Mouse (Mus musculus) heart, postnatal 36 days (tissue): ENCODE results near the gene U2af2. TPM values are rescaled to one million over a fixed set of nuclear protein-coding genes. Genes with fewer than 3 reads are reported as not detected.
"Not testable (repeated sequence)": the region's sequence is repeated elsewhere in the genome, so short reads cannot be mapped to it uniquely, and the experiment has no call there.

ENCODE experiments used
- DNase-seq, 2 experiments: peaks; one replicate each; pipeline ENCODE4 v3.0.0; 2021 to 2022
- intact Hi-C: fragments of 180-260 bp; cut with DNase I; formaldehyde crosslinking; loops from one replicate; pipeline ENCODE4 v1.15.1; 2025
- total RNA-seq, 2 experiments: library from RNA; stranded (reverse); gene quantifications; 2 replicates each; pipeline ENCODE4 v1.2.3; 2021

Gene U2af2
- total RNA-seq, 2 experiments from 2014 or later = 62.4 to 70.8 TPM

DNA sequence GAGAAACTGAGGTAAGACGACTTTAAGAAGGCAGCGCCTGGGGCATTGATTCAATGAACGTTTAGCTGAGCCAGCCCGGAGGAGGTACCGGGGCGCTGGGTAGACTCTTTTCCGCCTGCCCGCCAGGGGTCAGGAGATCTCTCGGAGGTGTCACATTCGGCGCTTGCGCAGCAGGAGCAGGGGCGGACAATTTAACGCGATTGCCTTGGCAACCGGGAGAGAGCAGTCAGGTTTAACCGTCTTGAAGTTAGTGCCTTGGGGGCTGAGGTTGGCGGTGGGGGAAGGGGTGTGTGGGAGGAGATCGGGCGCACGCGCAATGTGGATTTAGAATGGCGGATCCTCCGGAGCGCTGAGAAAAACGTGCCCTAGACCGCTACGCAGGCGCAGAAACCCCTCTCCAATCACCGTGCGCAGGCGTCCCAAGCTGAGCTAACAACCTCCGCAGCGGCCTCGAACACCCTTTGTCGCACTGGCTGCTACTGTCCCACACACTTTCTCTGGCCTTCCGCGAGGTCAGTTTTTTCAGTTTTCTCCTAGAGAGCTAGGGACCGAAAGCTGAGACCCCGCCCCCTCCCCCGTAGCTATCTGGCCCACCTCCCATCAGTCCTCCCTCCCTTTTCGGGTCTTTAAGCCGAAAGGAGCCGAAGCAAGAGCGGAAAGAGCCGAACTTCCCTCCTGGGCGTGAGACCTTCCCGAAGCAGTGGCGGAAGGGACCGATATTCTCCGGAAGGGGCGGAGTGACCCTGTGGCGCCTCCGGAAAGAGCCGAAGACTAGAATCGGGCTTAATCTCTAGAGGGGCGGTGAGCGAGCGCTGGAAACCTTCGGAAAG is 784 bp upstream of the U2af2 start:
- DNase-seq = peak; percentile 98 to 99
- intact Hi-C loops = loop anchor here (2.0 to 10.0 kb wide), 3 partner anchors 44 to 566 kb away; partner anchors contain the start of gene Rasl2-9

DNA sequence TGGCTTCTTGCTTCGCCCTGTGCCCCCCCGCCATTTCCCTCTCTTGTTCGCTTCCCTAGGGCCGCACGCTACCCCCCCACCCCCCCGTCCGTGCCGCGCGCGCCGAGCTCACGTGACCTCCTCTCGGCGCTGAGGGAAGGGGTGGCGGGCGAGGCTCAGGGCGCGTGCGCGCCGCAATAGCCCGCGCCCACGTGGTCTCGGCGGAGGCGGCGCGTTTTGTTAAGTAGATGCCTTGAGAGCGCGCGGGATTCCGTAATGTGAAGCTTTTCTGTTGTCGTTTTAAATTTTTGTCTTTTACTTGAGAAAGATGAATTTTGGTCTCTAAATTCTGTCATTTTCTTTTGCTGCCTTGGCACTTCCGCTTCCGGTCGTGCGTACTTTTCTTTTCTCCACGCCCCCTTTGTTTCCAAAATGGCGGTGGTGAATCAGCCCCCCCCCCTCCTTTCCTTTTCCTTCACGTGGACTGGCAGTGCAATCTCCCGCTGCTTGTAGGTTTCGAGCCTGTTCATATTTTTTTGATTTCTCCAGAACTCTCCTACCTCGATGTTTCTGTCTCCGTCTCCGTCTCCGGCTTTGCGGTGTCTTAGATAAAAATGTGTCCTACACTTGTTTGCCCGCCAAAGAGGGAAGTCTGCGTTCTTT is 538 bp downstream of the U2af2 start:
- no peak for DNase-seq
- intact Hi-C loops = loop anchor here (1.0 to 10.0 kb wide), 3 partner anchors 15 to 568 kb away; partner anchors contain the start of gene Rasl2-9

DNA sequence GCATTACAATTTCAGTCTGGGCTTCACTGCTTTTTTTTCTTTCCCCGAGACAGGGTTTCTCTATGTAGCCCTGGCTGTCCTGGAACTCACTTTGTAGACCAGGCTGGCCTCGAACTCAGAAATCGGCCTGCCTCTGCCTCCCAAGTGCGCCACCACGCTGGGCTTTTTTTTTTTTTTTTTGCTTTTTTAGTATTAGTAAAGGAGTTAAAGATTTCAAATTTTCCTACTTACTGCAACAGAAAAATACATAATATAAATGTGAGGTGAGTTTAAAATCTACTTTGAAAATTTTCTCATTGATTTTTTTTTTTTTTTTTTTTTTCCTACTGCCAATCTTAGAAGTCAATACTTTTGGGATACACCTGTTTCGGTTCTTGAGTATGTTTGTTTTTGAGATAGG is 2.9 kb downstream of the U2af2 start:
- no peak for DNase-seq
- intact Hi-C loops = loop anchor here (5.0 to 10.0 kb wide), 2 partner anchors 62 to 570 kb away; partner anchors contain the start of gene Rasl2-9

DNA sequence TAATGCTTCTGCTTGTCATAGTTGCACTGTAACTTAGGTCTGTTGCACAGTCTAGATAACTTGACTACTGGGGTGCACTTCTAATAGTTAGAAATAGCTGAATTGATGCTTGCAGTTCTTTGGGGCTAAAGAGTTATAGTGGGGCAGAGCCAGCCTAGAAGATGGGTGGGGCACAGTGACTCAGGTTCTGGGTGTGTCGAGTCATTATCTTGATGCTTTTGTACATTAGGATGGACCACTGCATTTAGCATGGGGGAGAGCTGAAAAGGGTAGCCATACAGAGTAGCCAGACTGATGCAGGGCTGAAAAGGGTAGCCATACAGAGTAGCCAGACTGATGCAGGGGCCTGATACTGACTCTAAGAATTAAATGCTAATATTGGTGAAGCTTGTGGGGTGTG is 11.6 kb downstream of the U2af2 start:
- intact Hi-C loops = no loop called here
- no peak for DNase-seq

DNA sequence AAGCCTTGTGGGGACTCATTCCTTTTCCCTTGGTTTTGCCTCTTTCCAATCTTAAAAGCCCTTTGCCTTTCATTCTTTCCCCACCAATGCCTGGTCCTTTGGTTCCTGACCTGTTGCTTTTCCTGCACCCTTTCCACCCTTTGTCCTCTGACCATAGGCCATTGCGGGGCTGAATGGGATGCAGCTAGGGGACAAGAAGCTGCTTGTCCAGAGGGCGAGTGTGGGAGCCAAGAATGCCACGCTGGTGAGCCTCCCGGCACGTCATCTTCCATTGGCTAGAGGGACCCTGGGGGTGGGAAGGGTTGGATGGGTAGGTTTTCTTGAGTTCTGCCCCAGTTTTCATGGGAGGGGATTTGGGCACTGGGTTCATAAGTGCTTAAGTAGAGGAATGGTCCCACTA is 13.0 kb downstream of the U2af2 start:
- DNase-seq = no peak
- intact Hi-C loops = no loop called here

DNA sequence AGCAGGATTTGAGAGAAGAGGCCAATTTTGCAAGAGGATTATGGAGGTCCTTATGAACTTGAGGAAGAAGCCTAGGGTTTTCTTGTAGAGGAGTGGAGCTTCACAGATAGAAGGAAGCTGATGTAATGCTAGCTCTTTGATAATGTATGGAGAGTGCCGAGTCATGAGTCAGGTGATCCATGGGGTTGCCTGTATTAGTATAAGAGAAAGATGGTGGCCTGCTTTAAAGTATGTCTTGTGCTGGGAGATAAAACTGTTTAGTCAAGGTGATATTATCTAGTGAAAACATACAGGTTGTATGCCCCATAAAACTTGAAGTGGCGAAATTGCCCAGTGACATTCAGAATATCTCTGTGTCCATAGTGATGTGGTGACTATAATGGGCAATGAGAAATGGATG is 15.0 kb downstream of the U2af2 start:
- no peak for DNase-seq
- intact Hi-C loops = loop anchor here (1.0 kb wide), 1 partner anchor 14 kb away; no protein-coding TSS in a partner anchor

DNA sequence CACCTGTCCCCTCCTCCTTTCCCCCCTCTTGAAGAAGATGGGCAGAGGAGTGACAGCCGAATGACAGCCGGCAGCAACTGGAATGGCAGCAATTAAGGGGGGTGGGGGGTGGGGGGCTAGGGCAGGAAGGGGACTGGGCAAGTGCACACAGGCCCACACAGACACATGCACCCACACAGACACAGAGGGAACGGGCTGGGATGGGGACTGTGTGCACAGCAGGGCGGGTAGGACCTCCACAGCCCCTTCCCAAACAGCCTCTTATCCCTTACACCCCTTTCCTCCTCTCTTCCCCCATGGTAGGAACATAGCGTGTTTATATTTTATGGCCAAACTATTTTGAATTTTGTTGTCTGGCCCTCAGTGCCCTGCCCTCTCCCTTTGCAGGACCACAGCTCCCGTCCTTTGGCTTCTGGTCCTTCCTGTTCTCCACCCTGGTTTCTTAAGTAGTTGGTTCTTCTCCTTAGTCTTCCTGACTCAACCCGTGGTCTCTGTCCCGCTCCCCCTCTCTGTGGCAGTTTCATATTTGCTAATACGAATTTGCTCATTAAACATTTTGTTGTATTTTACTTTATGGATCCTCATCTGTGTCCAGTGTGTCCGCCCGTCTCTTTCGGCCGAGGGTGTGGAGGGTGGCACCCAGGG is 17.5 kb downstream of the U2af2 start:
- DNase-seq = not testable (repeated sequence)
- intact Hi-C loops = loop anchor here (5.0 kb wide), 1 partner anchor 48 kb away; the partner anchor contains the start of gene Rasl2-9

DNA sequence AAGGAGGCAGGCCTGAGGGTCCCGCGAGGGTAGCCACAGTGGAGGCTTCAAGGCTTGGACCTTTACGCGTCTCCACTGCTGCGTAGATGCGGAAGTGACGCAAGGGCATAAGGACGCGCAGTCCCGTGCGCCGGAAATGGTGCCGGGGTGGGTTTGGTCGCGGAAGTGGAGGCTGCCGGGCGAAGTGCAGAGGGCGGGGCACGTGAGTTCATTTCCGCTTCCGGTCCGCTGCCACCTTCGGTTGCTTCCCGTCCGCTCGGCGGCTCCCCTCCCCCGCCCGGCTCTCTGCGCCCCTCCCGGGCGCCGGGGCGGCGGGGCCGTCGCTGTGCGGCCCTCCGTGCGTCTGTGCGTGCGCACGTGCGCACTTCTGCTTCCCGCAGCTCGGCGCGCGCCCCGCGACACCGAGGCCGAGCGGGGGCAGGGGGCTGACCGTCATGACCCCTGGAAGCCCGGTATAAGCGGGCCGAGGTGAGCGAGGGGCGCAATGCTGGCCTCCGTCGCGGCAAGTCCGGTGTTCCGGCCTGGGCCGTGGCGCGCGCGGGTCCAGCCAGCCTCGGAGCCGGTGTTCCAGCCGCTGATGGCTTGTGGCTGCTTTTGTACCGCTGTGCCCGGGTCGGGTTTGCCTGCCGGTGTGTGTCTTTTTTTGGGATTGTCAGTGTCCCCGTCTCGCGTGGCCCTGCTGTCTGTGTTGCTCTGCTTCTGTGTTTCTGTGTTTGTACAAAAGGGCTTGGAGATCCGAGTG is 18.2 kb downstream of the U2af2 start, which contains the start of gene Epn1:
Gene Epn1 (plus strand): TSS at position 226 of the 742 bp plus-strand sequence.
- intact Hi-C loops = loop anchor here (5.0 kb wide), 1 partner anchor 47 kb away; the partner anchor contains the start of gene Rasl2-9
- peak; percentile 95 to 97 for DNase-seq

DNA sequence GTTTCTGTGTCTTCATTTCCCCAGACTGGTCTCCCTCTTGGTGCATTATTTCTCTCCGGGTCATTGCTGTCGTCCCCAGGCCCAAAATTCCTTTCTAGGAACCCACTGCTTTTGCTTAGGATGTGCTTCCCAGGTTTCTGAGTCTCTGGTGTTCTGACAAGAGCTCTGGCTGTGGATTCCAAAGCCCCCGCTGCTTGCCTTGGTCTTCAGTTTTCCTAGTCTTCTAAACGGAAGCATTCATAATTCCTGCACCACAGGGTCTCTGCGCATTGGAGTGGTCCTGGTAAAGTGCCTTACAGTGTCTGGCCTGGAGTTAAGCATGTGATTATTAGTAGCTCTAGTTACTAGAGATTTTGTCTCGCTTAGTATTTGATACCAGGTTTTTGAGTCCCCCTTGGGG is 18.9 kb downstream of the U2af2 start:
- intact Hi-C loops = loop anchor here (5.0 kb wide), 1 partner anchor 46 kb away; the partner anchor contains the start of gene Rasl2-9
- DNase-seq = no peak

DNA sequence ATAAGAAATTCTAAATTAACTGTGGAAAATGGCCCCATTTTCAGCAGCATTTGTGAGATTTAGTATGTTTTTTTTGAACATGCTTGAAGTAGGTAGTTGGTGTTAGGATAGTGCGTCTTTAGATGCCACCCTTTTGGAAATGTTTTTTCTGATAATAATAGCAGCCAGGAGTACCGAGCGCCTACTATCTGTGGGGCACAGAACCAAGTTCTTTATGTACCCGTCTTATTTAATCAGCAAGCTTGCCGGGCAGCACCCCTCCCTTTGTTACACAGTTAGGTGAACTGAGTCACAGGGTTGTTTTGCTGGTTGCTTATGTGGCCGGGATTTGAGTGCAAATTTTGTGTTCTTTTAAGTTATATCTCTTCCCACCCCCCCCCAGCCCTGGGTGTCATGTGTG is 19.3 kb downstream of the U2af2 start:
- intact Hi-C loops = loop anchor here (5.0 kb wide), 1 partner anchor 46 kb away; the partner anchor contains the start of gene Rasl2-9
- no peak for DNase-seq

DNA sequence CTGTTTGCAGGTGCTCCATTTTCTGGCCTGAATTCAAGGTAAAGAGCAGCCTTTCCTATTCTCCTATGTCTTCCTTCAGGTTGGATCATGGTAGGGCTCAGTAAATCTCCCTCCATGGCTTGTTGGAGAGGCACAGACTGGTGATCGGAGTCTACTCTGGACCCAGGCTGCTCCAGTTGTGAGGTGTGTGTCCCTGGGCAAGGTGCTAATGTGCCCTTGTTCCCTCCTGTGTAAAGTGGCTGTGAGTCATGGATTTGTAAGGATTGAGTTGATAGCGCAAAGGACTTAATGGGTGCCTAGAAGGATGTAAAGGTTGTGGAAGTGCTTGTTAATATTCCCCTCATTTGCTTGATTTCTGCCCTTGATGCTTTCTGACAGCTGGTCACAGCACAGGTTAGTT is 20.0 kb downstream of the U2af2 start:
- intact Hi-C loops = loop anchor here (5.0 kb wide), 1 partner anchor 45 kb away; the partner anchor contains the start of gene Rasl2-9
- no peak for DNase-seq

DNA sequence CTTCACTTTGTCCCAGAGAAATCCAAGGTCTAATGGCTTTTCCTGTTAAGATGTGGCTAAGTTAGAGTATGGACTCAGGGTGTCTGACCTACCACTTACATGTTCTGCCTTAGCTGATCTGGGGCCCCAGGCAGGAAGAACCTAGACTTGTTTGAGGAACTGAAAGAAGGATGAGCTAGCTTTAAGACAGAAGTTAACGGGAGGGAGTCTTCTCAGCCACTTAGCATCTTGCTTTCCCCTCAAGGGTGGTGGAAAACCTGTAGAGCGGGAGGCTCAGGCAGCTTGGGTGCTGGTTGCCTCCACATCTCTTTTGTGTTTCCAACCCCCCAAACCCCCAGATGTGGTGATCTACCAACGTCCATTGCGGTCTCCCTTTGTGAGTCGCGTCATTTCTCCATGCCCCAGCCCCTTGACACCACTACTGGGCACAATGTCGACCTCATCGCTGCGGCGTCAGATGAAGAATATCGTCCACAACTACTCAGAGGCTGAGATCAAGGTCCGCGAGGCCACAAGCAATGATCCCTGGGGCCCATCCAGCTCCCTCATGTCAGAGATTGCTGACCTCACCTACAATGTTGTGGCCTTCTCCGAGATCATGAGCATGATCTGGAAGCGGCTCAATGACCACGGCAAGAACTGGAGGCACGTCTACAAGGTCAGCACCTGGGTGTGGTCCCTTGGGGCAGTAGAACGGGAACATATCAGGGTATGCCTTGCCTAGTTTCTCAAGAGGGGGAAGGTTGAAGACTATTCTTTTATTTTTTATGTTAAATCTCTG is 21.6 kb downstream of the U2af2 start:
- DNase-seq = no peak
- intact Hi-C loops = loop anchor here (5.0 kb wide), 1 partner anchor 44 kb away; the partner anchor contains the start of gene Rasl2-9

DNA sequence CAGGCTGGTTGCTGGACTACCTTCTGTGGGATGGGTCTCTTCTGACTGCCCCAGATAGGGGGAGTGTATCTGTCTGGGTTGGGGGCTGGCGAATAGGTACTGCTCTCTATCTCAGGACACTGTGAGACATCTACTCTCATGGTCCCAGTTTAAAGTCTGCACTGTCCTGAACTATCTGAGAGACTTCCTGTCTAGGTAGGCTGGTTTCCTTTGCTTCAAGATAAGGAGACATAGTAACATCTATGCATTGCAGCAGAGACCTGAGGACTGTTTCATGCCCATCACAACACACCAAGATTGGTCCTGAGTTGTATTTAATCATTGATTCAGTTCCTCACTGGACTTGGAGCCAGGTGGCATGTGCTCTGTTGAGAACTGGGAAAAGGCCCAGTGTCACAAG is 23.6 kb downstream of the U2af2 start:
- DNase-seq = no peak
- intact Hi-C loops = no loop called here

DNA sequence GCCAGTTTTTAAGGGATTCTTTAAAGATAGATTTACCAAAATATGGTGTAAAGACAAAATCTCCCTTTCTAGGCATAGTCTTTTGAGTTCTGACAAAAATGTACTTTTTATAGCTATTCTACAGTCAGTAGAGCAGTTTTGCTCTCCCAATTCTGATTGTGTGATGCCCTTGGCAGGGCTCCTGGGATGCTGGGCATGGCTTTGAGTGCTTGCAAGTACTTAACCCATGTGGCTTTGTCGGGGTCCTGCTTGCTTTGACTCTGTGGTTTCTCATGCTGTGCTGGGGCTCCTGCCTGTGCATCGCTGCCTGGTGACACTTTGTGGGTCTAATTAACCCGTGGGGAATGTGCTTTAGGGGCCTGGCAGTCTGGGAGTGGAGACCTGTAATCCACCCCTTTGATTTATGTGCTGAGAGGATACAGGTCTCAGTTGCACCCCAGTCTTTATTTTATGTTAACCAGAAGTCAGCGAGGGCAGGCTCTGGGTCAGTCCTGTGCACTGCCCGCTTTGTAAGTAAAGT is 25.0 kb downstream of the U2af2 start:
- intact Hi-C loops = no loop called here

DNA sequence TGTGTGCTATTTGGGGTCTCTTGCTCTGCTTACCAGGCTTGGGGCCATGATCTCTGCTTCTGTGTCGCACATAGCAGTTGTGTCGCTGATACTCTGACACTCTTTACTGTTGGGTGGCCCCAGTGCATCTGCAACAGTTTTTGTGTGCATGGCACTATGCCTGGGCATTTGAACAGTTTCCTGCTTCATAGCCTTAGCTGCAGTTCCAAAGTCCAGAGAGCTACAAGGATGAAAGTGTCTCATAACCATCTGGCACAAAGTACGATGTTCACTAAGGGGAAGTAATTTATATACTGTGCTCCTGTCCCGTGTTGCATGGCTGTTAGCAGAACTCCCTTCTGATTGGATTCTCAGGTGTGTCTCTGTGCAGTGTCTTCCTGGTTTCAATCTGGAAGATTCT is 25.9 kb downstream of the U2af2 start:
- no peak for DNase-seq
- intact Hi-C loops = no loop called here

More for the DNA sequence above, 25.0 kb downstream of the U2af2 start:
- DNase-seq = peak in 1 of 2 experiments; percentile 17

DNA sequence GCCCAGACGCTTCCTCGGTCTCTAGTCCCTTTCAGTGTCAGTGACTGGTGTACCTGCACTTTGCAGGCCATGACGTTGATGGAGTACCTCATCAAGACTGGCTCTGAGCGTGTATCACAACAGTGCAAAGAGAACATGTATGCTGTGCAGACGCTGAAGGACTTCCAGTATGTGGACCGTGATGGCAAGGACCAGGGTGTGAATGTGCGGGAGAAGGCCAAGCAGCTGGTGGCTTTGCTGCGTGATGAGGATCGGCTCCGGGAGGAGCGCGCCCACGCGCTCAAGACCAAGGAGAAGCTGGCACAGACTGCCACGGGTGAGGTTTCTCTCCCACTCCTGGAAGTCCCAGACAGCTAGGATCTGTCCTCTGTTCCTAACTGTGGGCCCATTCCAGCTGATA is 27.9 kb downstream of the U2af2 start:
- intact Hi-C loops = no loop called here
- no peak for DNase-seq

DNA sequence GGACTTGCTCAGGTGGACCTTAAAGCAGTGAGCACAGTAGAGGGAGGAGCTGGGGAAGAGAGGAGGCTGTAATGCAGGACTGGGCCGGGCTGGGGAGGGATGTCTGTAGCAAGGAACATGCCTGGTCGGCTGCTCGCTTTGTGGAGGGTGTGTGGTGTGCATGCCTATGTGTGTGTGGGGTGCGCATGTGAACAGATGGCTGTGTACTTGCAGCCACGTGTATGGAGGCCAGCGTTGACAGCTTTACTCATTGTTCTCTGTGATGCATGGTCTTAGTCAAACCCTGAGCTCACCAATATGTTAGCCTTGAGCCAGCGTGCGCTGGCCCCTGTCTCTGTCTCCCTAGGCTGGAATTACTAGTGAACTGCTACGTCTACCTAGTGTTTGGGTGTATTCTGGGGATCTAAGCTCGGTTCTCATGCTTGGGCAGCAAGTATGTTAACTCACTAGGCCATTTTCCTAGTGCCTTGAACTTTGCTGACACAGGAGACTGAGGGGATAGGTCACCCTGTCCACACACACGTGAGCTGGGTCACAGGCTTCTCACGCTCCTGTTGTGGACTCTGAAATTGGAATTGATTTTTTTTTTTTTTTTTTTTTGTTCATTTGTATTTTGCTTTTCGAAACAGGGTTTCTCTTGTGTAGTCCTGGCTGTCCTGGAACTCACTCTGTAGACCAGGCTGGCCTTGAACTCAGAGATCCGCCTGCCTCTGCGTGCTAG is 29.2 kb downstream of the U2af2 start:
- DNase-seq = no peak
- intact Hi-C loops = no loop called here

DNA sequence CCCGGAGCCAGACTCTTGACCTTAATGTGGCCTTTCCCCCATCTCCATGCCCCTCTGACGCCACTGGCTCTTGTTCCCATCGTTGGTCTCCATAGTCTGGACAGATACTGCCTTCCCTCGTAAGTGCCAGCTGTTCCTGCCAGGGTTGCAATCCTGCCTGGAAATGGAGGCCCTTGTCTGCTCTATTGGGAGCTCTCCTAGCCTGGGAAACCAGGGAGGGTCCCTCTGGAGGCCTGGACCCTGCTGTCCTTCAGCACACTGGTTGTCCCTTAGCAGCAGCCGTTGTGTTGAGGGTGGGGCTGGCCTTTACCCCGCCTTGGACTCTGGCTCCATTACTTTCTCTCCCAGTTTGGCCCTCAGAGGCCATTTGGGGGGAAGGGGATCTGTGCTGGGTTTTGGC is 30.4 kb downstream of the U2af2 start:
- intact Hi-C loops = no loop called here
- DNase-seq = no peak
